Mouse (Mus musculus) splenic B cell, adult 2 months (primary cell): ENCODE results near the gene Chat.

Experiments used
- DNase-seq: peaks from one replicate; pipeline ENCODE4 v3.0.0-alpha.2; 2011; ENCODE audit warnings: low read depth, low spot score
- H3K27me3 ChIP-seq: 2 replicates; pipeline ENCODE4 v1.6.1; 2012; ENCODE audit warnings: mild to moderate bottlenecking, low read length, moderate library complexity, mixed read lengths; ENCODE audit not compliant: control insufficient read depth, poor library complexity, insufficient read depth, severe bottlenecking
- H3K36me3 ChIP-seq: 2 replicates; pipeline ENCODE4 v1.6.1; 2012; ENCODE audit warnings: mild to moderate bottlenecking, low read length, moderate library complexity, mixed read lengths; ENCODE audit not compliant: control insufficient read depth, poor library complexity, insufficient read depth, severe bottlenecking

The Chat gene

GRCm38 (mm10) chr14:32476559-32476958 is 10.8 kb upstream of the Chat start:
- no peaks in the 10 kb centered on the region for H3K27me3 ChIP-seq
- H3K36me3 ChIP-seq: no peaks in the 10 kb centered on the region
- DNase-seq: no peak

GRCm38 (mm10) chr14:32472996-32473395 is 7.2 kb upstream of the Chat start:
- Histone ChIP-seq H3K27me3 (no peaks in the 10 kb centered on the region), H3K36me3 (no peaks in the 10 kb centered on the region)
- DNase-seq: peak; percentile 38

- DNase-seq: no peak
- Histone ChIP-seq H3K36me3 (no peaks in the 10 kb centered on the region), H3K27me3 (no peaks in the 10 kb centered on the region)
These were observed 1.8 kb upstream of the Chat start for GRCm38 (mm10) chr14:32467606-32468005.

GRCm38 (mm10) chr14:32465506-32465870 is 301 bp downstream of the Chat start:
- H3K36me3 ChIP-seq: no peaks in the 10 kb centered on the region
- DNase-seq: no peak
- no peaks in the 10 kb centered on the region for H3K27me3 ChIP-seq

- no peaks in the 10 kb centered on the region for H3K27me3 ChIP-seq
- no peaks in the 10 kb centered on the region for H3K36me3 ChIP-seq
These were observed 936 bp downstream of the Chat start, which contains the start of gene Slc18a3 for GRCm38 (mm10) chr14:32464601-32465505. Gene Slc18a3, minus strand, starts transcription at chr14:32464850.

GRCm38 (mm10) chr14:32463211-32464040 is 2.4 kb downstream of the Chat start:
- no peaks in the 10 kb centered on the region for H3K27me3 ChIP-seq
- no peaks in the 10 kb centered on the region for H3K36me3 ChIP-seq
- no peak for DNase-seq

More at GRCm38 (mm10) chr14:32464601-32465505, 936 bp downstream of the Chat start, which contains the start of gene Slc18a3:
- no peak for DNase-seq

GRCm38 (mm10) chr14:32452552-32452951 is 13.2 kb downstream of the Chat start:
- Histone ChIP-seq H3K36me3 (no peaks in the 10 kb centered on the region), H3K27me3 (no peaks in the 10 kb centered on the region)
- no peak for DNase-seq

GRCm38 (mm10) chr14:32446989-32447388 is 18.8 kb downstream of the Chat start:
- DNase-seq: no peak
- no peaks in the 10 kb centered on the region for H3K36me3 ChIP-seq
- H3K27me3 ChIP-seq: no peaks in the 10 kb centered on the region

- no peaks in the 10 kb centered on the region for H3K27me3 ChIP-seq
- no peaks in the 10 kb centered on the region for H3K36me3 ChIP-seq
- DNase-seq: no peak
These were observed 22.3 kb downstream of the Chat start for GRCm38 (mm10) chr14:32443446-32443845.

- Histone ChIP-seq H3K36me3 (no peaks in the 10 kb centered on the region), H3K27me3 (no peaks in the 10 kb centered on the region)
- DNase-seq: no peak
These were observed 26.0 kb downstream of the Chat start for GRCm38 (mm10) chr14:32439744-32440143.

GRCm38 (mm10) chr14:32439316-32439715 is 26.5 kb downstream of the Chat start:
- H3K27me3 ChIP-seq: no peaks in the 10 kb centered on the region
- DNase-seq: no peak
- H3K36me3 ChIP-seq: no peaks in the 10 kb centered on the region

GRCm38 (mm10) chr14:32437352-32437793 is 28.4 kb downstream of the Chat start:
- no peak for DNase-seq
- no peaks in the 10 kb centered on the region for H3K27me3 ChIP-seq
- no peaks in the 10 kb centered on the region for H3K36me3 ChIP-seq

GRCm38 (mm10) chr14:32429030-32429602 is 36.7 kb downstream of the Chat start:
- Histone ChIP-seq H3K36me3 (no peaks in the 10 kb centered on the region), H3K27me3 (no peaks in the 10 kb centered on the region)
- no peak for DNase-seq

- Histone ChIP-seq H3K27me3 (no peaks in the 10 kb centered on the region), H3K36me3 (no peaks in the 10 kb centered on the region)
- no peak for DNase-seq
These were observed 41.8 kb downstream of the Chat start for GRCm38 (mm10) chr14:32423946-32424345.

GRCm38 (mm10) chr14:32418747-32419146 is 47.0 kb downstream of the Chat start:
- Histone ChIP-seq H3K36me3 (no peaks in the 10 kb centered on the region), H3K27me3 (no peaks in the 10 kb centered on the region)
- no peak for DNase-seq
